Mouse (Mus musculus): ENCODE measurements around the gene Rerg.
A peak's percentile ranks its signal among the peaks of the same experiment; 100 is the strongest.
"Not testable (repeated sequence)": the region's sequence is repeated elsewhere in the genome, so short reads cannot be mapped to it uniquely, and the experiment has no call there.

Gene Rerg

DNA sequence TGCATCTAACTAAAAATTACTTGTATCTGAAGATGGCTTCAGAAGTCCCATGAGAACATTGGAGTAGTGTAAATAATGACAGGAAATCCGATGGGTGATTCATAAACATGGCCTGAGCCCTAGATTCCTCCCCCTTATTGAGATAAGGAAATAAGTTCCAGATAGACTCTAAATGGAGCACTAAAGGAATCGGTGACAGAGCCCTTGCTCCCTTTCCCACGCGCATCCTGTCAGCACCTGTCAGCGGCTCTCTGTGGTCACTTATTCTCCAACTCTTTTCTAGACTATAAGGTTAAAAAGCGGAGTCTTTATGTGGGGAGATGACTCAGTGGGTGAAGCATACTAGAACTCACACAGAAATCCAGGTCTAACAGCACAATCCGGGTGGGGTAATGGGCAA lies 104.8 kb downstream of the Rerg start:
- no peak for DNase-seq

DNA sequence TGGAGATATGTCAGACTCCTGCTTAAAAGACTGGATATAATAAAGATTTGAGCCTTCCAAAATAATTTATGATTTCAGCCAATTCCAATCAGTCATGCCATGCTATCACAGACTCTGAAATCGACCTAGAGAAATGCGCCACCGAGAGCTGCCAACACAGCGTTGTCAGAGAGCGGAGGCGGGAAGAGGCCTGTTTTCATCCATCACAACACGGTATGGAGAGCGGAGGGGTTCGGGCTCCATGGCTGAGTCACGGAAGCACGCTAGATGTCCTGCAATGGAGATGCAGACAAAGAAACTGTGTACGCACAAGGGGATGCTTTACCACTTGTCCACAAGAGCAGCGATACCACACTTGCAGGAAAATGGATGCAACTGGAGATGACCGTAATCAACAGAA lies 105.5 kb downstream of the Rerg start:
- no peak for DNase-seq

DNA sequence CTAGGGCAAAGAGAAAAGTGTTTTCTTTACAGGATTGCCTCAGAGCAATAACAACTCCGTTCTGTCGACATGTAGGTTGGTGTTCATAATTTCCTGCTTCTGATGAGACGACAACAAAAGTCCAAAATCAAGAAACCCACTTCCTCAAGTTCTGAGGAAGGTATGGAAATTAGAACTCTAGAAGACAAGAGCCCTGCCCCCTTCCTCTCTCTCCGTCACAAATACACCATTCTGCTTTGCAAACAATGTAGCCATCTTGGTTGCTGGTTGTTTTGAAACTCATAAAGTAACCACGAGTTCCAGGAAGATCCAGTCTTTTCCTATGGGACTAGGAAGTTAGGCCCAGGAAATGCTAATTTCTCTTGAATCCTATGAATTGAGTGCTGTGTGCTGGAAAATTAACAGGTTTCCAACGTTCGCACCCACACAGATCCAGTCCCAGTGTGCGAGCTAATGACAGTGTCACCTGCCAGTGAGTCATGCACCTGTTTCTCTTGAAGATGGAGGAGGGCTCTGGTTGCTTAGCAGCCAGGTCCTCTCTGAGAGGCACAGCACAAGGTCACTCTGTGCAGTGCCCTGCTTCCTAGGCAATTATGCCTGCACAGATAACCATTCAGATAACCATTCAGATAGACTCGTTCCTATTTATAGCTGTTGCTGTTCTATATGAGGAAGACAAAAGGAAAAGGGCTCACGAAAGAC lies 106.9 kb downstream of the Rerg start:
- DNase-seq: no peak

DNA sequence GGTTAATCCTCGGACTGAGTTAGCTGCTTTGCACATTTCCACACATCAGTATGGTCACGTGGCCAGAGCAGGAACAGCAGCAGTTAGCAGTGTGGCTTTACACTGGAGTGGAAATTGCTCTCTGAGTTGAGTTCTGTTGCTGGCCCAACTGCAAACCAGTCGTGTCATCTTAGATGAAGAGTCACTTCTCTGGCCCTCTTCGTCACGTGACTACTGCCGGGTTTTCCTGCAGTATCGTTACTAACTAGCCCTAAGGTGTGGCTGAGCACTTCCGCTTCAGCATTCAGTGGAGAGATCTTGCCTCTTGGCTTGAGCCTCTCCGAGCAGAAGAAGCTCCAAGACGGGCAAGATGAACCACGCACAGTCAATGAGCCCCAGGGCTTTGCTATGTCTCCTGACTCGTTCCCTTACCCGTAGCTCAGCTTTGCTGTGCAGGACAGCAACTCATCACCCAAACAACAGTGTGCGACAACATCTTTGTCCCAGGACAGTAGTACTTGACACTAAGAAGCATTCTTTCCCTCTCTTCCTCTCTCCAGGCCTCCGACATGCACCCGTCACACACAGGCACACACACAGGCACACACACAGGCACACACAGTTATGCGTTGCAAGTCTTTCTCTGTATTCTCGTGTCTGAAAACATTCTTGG lies 108.3 kb downstream of the Rerg start:
- DNase-seq: no peak

DNA sequence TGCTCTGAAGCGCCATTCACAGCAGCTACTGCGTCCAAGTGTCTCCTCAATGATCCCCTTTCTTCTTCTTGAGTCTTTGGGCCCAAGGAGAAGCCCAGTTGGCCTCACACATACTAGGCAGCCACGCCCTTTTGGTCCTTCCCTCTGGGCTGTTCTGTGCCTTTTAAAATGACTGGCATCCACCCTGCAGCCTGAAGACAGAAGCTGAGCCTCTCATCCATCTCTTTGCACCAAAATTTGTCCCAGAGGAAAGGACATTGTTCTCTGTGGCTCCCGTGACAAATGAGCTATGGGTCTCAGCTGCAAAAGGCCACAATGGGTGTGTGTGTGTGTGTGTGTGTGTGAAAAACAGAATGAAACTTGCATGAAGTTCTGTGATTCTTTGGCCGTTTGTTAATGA lies 109.7 kb downstream of the Rerg start:
- no peak for DNase-seq

DNA sequence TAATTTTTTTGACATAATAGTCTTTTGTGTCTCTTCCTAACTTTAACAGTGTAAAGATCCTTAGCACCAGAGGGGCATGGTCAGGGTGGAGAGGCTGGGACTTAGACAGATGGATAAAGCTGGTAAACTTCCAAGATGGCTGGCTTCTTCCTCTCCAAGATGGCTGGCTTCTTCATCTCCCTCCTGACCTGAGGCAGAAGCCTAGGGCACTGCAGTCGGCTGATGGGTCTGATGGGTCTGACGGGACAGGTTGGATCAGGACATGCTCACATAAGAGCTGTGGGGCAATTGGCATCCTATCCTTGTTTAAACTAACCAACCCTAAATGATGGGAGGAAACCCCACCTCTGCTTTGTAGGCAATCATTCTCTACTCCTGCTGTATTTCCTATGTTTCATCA lies 112.0 kb downstream of the Rerg start:
- DNase-seq: no peak

DNA sequence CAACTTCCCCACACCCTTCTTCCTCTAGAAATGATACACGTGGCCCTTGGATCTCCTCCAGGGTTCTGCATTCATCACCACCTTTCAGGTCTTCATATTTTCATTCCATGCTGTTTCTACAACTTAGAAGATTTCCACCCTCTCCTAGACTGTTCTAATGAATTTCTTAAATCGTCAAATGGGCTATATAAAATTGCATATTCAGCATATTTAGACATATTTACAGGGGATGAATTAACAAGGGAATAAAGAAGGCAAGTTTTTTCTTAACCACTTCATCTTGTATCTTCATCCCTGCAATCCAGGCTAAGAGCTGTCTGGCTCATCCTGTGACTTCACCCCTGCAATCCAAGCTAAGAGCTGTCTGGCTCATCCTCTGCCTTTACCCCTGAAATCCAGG lies 116.2 kb downstream of the Rerg start:
- DNase-seq: no peak

DNA sequence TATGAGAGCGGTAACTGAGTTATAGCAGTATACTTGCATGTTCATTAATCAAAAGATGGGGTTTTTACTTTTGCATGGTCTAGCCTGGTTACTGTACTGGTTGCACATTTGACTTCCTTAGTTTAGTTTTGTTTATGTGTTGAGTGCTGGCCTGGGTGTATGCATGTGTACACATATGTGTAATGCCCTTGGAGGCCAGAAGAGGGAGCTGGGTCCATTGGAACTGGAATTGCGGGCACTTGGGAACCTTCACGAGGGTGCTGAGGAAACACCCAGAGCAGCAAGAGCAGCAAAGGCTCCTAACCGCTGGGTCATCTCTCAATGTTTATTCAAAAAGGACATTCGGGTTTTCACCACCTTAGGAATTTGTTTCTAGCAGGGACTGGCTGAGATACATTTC lies 116.8 kb downstream of the Rerg start:
- DNase-seq: peak; percentile 22

DNA sequence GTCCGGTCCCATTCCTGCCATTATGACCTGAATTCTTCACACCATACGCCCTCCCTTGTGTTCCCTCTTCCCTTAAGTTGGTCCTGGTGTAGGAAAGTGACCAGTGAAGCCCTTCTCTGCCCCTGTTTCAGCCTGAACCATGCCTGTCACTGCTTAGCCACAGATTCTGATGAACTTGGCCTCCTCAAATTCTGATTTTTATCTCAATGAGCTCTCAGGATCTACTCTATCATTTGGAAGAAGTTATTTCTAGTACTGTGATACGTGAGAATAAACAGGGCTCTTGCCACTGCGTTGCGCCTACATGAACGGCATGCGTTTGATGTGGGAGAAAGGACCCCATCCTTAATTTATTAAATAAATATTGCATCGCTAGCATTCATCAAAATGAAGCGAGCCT lies 117.3 kb downstream of the Rerg start:
- DNase-seq: no peak

DNA sequence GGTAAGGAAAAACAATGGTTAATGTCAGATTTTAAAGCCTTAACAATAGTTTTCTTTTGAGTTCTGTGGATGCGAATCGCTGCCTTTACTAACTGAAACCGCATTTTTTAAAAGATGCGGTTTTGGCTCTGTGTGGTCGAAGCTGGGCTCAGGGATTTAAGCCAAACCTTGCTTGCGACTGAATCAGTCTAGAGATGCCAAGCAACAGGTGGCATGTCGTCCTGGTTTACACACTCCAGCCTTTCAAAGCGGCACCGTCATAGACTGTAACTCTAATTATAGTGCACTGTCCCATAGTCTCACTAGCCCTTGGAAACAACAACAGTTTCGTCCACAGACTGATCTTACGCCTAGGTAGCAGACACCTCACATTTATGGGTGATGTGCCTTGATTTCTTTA lies 123.3 kb downstream of the Rerg start:
- DNase-seq: no peak

DNA sequence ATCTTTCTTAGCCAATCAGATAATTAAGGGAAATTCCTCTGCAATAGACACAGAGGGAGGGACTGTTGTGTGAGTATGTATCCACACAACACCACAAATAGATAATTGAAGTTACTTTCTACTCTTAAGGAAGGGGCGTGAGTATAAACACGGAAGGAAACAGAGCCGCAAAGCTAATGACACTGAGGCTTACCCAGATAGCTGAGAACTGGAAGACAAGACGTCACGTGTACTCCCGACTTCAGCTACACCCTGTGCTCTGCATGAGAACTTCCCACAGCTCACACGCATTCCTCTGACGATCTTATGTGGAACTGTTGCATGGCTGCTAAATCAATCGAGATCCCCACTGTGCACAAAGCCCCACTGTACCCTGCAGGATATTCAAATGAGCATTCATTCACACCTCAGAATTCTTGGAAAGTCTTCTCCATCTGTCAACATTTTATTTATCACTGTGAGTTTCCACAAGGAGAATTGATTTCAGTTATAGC lies 125.2 kb downstream of the Rerg start:
- no peak for DNase-seq

DNA sequence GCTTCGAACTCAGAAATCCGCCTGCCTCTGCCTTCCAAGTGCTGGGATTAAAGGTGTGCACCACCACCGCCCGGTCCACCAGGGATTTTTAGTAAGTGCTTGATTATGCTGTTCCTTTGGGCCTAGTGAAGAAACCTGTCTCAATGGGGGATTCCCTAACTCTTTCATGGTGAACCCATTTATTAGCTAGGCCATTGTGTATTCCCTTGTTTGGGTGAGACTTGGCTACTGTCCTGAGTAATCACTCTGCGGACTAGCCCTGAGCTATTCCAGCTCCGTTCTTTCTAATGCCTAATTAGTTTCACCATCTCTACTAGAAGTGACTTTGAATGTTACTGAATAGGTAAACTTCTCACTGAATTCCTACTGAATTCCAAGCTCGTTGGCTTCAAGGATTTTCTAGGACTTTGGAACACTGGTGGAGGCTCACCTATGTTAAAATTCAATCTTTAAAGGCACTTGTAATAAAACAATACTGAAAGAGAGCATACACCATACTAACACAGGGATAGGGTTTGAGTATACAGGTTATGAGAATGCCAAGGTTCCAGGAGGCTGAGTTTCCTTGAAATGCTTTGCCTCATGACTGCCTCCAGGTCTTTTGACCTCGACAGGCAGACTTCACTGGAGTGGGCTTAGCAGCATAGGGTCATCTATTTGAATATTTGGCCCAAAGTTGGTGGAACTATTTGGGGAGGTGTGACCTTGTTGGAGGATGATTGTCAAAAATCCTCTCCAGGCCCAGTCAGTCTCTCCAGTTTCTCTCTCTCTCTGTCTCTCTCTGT lies 134.5 kb downstream of the Rerg start:
- not testable (repeated sequence) for DNase-seq

DNA sequence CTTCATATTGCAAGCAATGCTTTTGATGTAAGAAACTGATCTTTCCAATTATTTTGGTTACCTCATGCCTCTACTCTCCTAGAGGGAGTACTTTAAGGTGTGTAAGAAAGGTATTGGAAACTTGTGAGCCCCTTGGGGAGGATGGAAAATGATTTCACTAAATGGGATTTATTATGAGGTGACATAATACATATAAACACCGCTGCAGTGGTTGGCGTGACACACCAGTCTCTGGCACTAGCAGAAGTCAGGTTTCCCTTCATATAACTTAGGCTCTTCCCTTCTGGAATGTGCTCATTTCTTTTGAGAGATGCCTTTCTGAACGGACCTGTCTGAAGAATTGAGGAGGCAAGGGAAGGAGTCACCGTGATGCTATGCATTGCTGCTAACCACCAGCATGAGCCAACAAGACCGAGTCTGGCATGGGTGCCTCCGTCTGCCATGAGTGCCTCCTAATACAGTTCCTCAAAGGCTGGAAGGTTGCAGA lies 139.6 kb downstream of the Rerg start:
- no peak for DNase-seq

DNA sequence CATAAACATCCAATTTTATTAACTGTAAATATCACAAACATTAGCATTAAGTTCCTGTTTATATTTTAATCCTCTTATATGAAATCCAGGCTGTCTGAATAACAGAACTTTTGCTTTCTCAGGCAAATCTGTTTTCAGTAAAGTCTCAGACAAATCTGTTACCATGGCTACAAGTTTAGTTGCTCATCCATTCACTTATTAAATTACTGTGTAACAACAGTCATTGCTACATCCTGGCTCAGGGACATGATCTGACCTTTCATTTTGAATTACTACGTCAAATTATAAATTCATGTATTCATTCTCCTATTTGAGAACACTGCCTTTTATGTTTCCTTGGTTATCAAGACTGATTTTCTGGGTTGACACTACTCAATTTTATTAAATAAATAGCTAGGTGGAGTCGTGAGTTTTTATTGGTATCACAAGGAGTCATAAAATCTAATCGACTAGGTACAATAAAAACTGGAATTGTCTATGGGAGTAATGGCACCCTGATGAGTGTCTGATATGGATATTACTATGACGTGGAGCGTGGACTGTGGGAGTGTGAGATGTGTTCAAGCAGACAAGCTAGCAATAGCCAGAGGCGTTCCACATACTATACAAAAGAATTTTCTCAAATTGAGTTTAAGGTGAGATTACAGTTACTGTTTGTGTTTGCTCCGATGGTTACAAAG lies 140.2 kb downstream of the Rerg start:
- DNase-seq: no peak

DNA sequence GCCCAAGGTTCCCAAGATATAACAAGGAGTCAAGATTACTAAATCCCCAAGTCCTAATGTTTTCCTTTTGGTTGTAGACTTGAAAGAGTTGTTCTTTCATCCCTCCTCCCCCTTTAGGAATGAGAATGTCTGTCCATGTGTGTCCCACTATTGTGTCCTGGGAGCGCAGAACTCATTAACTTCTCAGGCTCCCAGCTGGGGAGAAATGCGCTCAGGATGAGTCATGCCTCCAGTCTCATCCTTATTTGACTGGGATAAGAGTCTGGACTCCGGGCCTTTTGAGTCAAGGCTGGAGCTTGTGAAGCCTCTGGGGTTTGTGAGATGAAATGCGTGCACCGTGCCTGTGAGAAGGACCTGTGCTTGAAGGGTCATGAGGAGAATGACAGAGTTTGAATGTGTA lies 144.8 kb downstream of the Rerg start:
- no peak for DNase-seq

DNA sequence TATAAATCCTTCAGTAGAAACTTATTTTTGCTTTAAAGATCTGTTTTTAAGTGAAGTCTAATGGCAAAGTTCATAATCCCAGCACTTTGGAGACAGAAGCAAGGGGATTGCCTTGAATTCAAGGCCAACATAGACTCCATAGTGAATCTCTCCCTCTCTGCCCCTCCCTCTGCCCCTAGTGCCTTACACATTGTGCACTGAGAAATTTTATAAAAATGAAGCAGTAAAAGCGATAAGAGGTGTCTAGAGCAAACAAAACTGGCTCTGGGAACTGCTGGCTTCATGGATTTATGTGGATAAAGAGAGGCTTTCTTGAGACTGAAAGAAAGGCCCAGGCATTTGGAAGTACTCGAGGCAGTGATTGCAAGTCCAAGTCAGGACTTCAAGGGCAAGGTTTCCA lies 145.8 kb downstream of the Rerg start:
- no peak for DNase-seq

DNA sequence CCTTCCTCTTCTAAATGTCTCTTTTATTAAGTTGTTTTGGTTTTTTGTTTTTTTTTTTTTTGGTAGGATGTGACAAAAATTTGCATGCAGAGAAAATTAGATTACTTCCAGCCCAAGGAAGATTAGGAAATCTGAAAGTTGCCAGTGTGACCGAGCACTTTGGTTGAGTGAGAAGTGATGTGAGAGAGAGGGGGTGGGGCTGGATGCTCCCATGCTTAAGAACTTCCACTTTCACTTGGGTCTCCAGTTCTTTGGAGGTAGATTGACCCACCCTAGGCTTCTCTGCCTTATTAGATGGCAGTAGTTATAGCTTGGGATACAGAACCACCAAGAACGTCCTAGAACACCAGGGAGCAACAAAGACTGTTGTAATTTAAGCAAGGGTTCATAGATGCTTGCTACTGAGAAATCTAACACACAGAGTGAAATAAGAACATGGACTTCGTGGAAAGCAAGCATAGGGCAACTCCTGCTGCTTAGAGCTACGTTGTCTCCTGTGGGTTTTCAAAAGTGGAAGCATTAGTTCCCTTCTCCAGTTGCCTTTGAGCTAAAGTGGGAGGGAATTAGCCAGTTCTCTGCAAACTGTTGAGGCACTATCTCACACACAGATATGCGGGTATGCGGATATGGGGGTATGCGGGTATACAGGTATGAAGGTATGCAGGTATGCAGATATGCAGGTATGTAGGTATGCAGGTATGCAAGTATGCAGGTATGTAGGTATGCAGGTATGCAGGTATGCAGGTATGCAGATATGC lies 152.9 kb downstream of the Rerg start:
- no peak for DNase-seq

DNA sequence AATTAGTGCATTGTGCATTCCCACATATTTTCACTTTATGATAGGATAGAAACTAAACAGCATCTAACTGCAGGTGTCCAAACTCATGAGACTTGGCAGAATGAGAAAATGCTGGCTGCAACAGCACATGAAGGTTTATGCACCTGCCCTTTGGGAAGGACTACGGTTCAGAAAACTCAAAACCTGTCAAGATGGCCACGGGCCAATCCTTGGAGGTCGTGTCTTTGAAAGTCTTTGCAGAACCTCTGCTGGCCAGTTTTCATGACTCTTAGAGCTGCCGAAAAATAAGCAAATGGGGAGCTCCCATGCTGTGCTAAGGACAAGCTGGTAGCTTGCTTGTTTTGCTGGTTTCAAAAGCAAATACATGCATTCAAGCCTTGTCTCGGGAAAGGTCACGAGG lies 156.0 kb downstream of the Rerg start:
- no peak for DNase-seq

DNA sequence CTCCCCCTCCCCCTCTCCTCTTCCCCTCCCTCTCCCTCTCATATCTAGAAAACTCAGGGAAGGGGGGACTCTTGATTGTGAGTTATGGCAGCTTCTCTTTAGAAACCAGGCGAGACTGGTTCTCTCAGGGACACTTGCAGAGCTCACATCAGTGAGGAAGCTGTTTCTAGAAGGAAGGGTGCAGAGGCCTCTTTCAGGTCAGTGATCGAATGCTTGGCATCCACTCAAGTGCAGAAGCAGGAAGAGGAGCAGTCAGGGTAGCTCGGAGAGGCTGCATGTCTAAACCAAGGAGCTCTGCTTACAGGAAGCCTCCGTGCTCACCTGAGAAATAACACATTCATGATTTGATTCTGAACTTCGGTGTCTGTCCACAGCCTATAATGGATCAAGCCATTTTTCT lies 159.1 kb downstream of the Rerg start:
- no peak for DNase-seq
